Comparison of ENCODE assay signal across 8 mouse cellular contexts in the genomic region with DNA sequence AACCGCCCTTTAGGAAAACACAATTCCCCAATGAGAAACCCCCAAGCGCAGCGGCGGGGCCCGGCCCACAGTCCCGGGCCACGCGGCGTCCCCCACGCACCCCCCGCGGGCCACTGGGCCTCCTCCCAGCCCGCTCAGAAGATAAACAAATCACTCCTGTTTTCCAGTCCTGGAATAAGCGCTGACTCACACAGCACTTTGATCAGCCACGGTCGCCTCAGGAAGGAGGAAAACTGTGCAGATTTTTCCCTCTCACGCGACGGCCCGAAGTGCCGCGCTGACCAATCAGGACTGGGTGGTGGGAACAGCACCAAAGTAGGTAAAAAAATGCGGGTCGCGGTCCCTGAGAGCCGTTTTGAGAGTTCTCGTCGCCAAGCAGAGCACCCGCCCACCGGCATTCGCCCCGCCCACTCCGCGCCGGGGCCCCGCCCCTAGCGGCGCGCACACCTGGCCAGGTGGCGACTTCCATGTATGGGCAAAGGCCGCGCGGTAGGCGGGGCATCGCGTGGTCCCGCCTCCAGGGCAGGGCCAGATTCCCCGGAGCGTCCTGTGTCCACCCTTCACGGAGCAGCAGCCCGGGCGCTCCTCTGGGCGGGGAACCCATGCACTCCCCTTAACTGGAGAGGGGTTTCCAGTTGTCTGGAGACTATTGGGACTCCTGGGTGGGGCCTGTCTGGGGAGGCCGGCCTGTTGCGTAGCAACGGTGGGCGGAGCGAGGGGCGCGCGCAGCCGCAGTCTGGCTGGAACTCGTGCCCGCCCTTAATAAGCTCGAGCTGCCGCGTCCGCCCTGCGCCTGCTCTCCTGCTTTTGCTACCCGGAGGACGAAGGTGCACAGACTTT. TPM values are rescaled to one million over a fixed set of nuclear protein-coding genes. Genes with fewer than 3 reads are reported as not detected.
DNase-seq lines count a peak whose midpoint lies in the region; ATAC-seq lines count a peak whose summit lies in the region.

Gene Dstn (plus strand): TSS at position 561 of the 840 bp plus-strand sequence.

- WGBS in hindbrain, embryonic 16.5 days, result under 1% methylated on average over 66 of the region's 71 CpGs
- WGBS in macrophage (ENCODE audit: missing documents), result under 1% methylated on average over 71 of the region's 71 CpGs

- H3K27me3 ChIP-seq in hindbrain, embryonic 16.5 days (replicated peaks; ENCODE audit: control insufficient read depth, insufficient read depth, low read length), result no peaks in the 10 kb centered on the region

- peaks cover 42% of the 10 kb centered on the region for H3K79me2 ChIP-seq in macrophage (ENCODE audit: inconsistent target)

- H3K9me3 ChIP-seq in hindbrain, embryonic 16.5 days (ENCODE audit: control insufficient read depth, low read length), result no peaks in the 10 kb centered on the region

- peak; percentile 93 for DNase-seq in T-cell, adult 2 months (ENCODE audit: low spot score)
- DNase-seq in cerebellum, postnatal 36 days, result peak; percentile 94 to 95
- peak; percentile 98 for DNase-seq in gastrocnemius, adult 18-20 months (ENCODE audit: low spot score)
- peak; percentile 93 to 96 for DNase-seq in left cerebral cortex, adult 18-20 months (ENCODE audit: low spot score in 2 of 2)
- peak; percentile 95 for DNase-seq in right cerebral cortex, adult 18-20 months
- peak; percentile 95 for DNase-seq in urinary bladder, postnatal 10 days (ENCODE audit: low spot score)

- ATAC-seq in hindbrain, embryonic 16.5 days, result peak; percentile 96

- H3K36me3 ChIP-seq in hindbrain, embryonic 16.5 days (ENCODE audit: control insufficient read depth, insufficient read depth, low read length), result no peaks in the 10 kb centered on the region
- no peaks in the 10 kb centered on the region for H3K36me3 ChIP-seq in macrophage (ENCODE audit: inconsistent target)

- peak within 1 kb of the TSS; percentile 83 for H3K9ac ChIP-seq in hindbrain, embryonic 16.5 days (ENCODE audit: low read depth, low read length)

- peak within 1 kb of the TSS; percentile 65 for H3K4me3 ChIP-seq in hindbrain, embryonic 16.5 days (ENCODE audit: low read length)
- peak within 1 kb of the TSS; percentile 72 for H3K4me3 ChIP-seq in macrophage (ENCODE audit: inconsistent target)

- H3K4me2 ChIP-seq in hindbrain, embryonic 16.5 days (ENCODE audit: low read length), result peak within 1 kb of the TSS; percentile 76

- peaks cover 26% of the 10 kb centered on the region for H3K4me1 ChIP-seq in hindbrain, embryonic 16.5 days (ENCODE audit: control insufficient read depth, insufficient read depth, low read depth, low read length)

- H3K27ac ChIP-seq in hindbrain, embryonic 16.5 days (ENCODE audit: low read depth, low read length), result peak within 1 kb of the TSS; percentile 86
- H3K27ac ChIP-seq in macrophage, result peak within 1 kb of the TSS; percentile 46

RNA-seq across cellular contexts. Expression of gene Dstn, which starts in this region (rescaled TPM):
- 10 to 100 TPM; 22.0 to 27.3 TPM for total RNA-seq in gastrocnemius, adult 18-20 months (2021)
- polyA plus RNA-seq in hindbrain, embryonic 16.5 days (2015; fragmentation: Nextera tagmentation; extraction: Ambion mirVana), result 431 and 440 TPM in 2 replicates
- 100 to 1,000 TPM; 166 to 173 TPM for total RNA-seq in left cerebral cortex, adult 18-20 months (2021)
- total RNA-seq in macrophage (2018; cell fraction: chromatin; rRNA removed), result 10 to 100 TPM in 23 of 26 experiments, 1 to 10 TPM in 3; 9.0 to 49.3 (median 16.0) TPM
- total RNA-seq in macrophage (2018; cell fraction: cytosol; rRNA removed), result 100 to 1,000 TPM; 120 to 178 (median 156) TPM
- total RNA-seq in macrophage (2018; cell fraction: nucleus; rRNA removed), result 10 to 100 TPM; 27.2 to 96.4 (median 51.3) TPM
- 154 to 176 TPM (median 162 TPM) in 3 replicates for polyA plus RNA-seq in macrophage (2018)

Comparison
In these comparisons a context has a peak if more than half of its experiments do, and no peak if none do; other contexts are left out.
1. Peak in every context shown above with its lines: DNase-seq, ATAC-seq, H3K4me3 ChIP-seq and H3K27ac ChIP-seq.
2. RNA of gene Dstn (total RNA-seq): 166 to 173 TPM in left cerebral cortex, adult 18-20 months; 22.0 to 27.3 TPM in gastrocnemius, adult 18-20 months; every median in the first group is over 4 times any median in the second.